In the genomic region with DNA sequence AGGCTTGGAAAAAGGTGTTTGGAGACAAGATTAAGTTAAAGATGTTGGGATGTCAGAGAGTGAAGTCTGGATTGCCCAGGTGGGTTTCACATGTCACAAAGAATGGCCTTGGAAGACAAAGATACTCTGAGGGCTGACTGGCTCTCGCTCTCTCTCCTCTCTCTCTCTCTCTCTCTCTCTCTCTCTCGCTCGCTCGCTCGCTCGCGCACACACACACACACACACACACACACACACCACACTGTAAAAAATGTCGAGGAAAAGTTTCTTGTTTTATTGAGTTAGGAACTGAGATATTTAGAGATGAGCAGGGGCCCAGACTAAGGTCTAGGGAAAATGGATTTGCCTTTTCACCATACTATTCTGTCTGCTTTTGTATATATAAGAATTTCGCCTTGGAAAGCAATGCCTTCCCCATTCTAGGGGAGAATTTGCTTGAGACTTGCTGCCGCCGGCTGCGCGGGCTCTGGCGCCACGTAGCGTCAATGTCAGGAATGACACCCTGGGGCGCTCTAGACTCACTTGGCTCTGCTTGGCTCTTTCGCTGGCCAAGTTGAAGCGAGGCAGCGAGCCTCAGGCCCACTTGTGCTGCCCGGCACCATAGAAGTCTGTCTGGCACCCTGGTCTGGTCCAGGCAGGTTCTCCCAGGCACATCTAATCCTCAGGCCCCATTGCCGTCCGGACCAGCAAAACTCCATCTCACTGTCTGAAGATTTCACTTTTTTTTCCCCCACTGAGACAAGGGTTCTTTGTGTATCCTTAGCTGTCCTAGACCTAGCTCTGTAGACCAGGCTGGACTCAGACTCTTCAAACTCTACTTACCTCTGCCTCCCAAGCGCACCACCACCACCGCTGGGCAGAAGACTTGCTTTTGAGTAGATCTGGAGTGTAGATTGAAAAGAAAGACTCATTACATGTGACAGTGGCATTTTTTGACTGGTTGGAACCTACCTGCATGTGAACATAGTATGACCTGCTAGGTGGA, we compare ENCODE assay signal across 8 mouse cellular contexts. TPM values are rescaled to one million over a fixed set of nuclear protein-coding genes. Genes with fewer than 3 reads are reported as not detected.
A peak's percentile ranks its signal among the peaks of the same experiment; 100 is the strongest.
DNase-seq lines count a peak whose midpoint lies in the region; ATAC-seq and TF ChIP-seq lines count a peak whose summit lies in the region.

No protein-coding gene starts in this region.

- TF ChIP-seq POLR2A in MEL (IDR thresholded peaks at IDR 0.05; ENCODE audit: control insufficient read depth in 1 of 2, insufficient read depth in 1 of 2, low read depth in 1 of 2, low read length in 2 of 2, poor library complexity in 1 of 2) = no peak

- peaks cover 0 to 7% of the 10 kb centered on the region in 2 experiments; a peak in 2 of 4 replicates for H3K4me1 ChIP-seq in MEL (ENCODE audit: control insufficient read depth in 1 of 2, insufficient read depth in 2 of 2, low read length in 2 of 2)
- no peaks in the 10 kb centered on the region for H3K4me1 ChIP-seq in forebrain, postnatal 0 days (ENCODE audit: insufficient read depth)
- H3K4me1 ChIP-seq in hindbrain, embryonic 10.5 days (replicated peaks) = no peaks in the 10 kb centered on the region; the same call in 1 of the 2 replicates
- no peaks in the 10 kb centered on the region for H3K4me1 ChIP-seq in lung, postnatal 0 days (ENCODE audit: insufficient read depth, low read depth, low read length)

- peak; percentile 99 for TF ChIP-seq RAD21 in MEL (IDR thresholded peaks at IDR 0.05; ENCODE audit: low read depth, low read length)

- DNase-seq in MEL (ENCODE audit: low read depth, low spot score) = peak; percentile 85
- DNase-seq in cerebellum, adult 18-20 months = peak; percentile 83 to 92
- peak; percentile 94 for DNase-seq in forebrain, postnatal 0 days
- peak; percentile 89 for DNase-seq in hindbrain, embryonic 10.5 days (ENCODE audit: low spot score)
- DNase-seq in layer of hippocampus, adult 9-11 months = peak; percentile 60
- peak; percentile 85 for DNase-seq in lung, postnatal 0 days (ENCODE audit: low spot score)
- DNase-seq in ovary, postnatal 36 days (ENCODE audit: low spot score) = peak; percentile 86
- peak; percentile 59 to 70 for DNase-seq in thymus, postnatal 36 days

- 16% methylated on average over 25 of the region's 25 CpGs for WGBS in forebrain, postnatal 0 days
- 33% methylated on average over 25 of the region's 25 CpGs for WGBS in hindbrain, embryonic 10.5 days
- WGBS in lung, postnatal 0 days = 22% methylated on average over 24 of the region's 25 CpGs

- H3K27ac ChIP-seq in MEL (ENCODE audit: control insufficient read depth, low read depth, low read length) = no peak overlapping the region
- no peak overlapping the region for H3K27ac ChIP-seq in forebrain, postnatal 0 days (ENCODE audit: low read depth, low read length)
- no peak overlapping the region for H3K27ac ChIP-seq in hindbrain, embryonic 10.5 days
- H3K27ac ChIP-seq in lung, postnatal 0 days (ENCODE audit: low read length) = no peak overlapping the region

- H3K9ac ChIP-seq in MEL (ENCODE audit: control insufficient read depth, low read depth, low read length, poor library complexity, severe bottlenecking) = peak overlapping the region; percentile 30; the same call in 1 of the 2 replicates
- no peak overlapping the region for H3K9ac ChIP-seq in forebrain, postnatal 0 days
- H3K9ac ChIP-seq in lung, postnatal 0 days (replicated peaks; ENCODE audit: low read depth) = no peak overlapping the region

- no peaks in the 10 kb centered on the region for H3K9me3 ChIP-seq in MEL (replicated peaks; ENCODE audit: insufficient read depth, low read length)
- H3K9me3 ChIP-seq in forebrain, postnatal 0 days (ENCODE audit: low read length) = no peaks in the 10 kb centered on the region
- H3K9me3 ChIP-seq in hindbrain, embryonic 10.5 days = no peaks in the 10 kb centered on the region
- H3K9me3 ChIP-seq in lung, postnatal 0 days (ENCODE audit: low read length) = no peaks in the 10 kb centered on the region

- 0 out of 2 replicates have a peak overlapping the region, but pooled peaks have one; percentile 3 for H3K4me2 ChIP-seq in forebrain, postnatal 0 days (ENCODE audit: low read depth)
- no peak overlapping the region for H3K4me2 ChIP-seq in lung, postnatal 0 days (replicated peaks; ENCODE audit: low read depth, low read length)

- peak; percentile 80 for ATAC-seq in forebrain, postnatal 0 days
- ATAC-seq in lung, postnatal 0 days = peak; percentile 75

- TF ChIP-seq EP300 in MEL (IDR thresholded peaks at IDR 0.05; ENCODE audit: low read depth in 1 of 2, low read length in 2 of 2) = no peak
- TF ChIP-seq EP300 in lung, postnatal 0 days (IDR thresholded peaks at IDR 0.05) = no peak

- peaks cover 0 to 5% of the 10 kb centered on the region in 2 experiments; a peak in 1 of 4 replicates for H3K36me3 ChIP-seq in MEL (ENCODE audit: control insufficient read depth in 1 of 2, insufficient read depth in 2 of 2, low read length in 2 of 2)
- H3K36me3 ChIP-seq in forebrain, postnatal 0 days (ENCODE audit: insufficient read depth) = no peaks in the 10 kb centered on the region
- no peaks in the 10 kb centered on the region for H3K36me3 ChIP-seq in hindbrain, embryonic 10.5 days
- H3K36me3 ChIP-seq in lung, postnatal 0 days (ENCODE audit: insufficient read depth, low read length) = no peaks in the 10 kb centered on the region

- H3K79me2 ChIP-seq in MEL (ENCODE audit: control insufficient read depth, insufficient read depth, low read length, poor library complexity) = no peaks in the 10 kb centered on the region

- H3K27me3 ChIP-seq in MEL (ENCODE audit: control insufficient read depth in 1 of 2, insufficient read depth in 2 of 2, low read length in 2 of 2) = peaks cover 0 to 2% of the 10 kb centered on the region in 2 experiments; a peak in 3 of 4 replicates
- no peaks in the 10 kb centered on the region for H3K27me3 ChIP-seq in forebrain, postnatal 0 days (ENCODE audit: insufficient read depth, low read length)
- H3K27me3 ChIP-seq in hindbrain, embryonic 10.5 days (ENCODE audit: insufficient read depth, poor library complexity, severe bottlenecking) = peaks cover 7% of the 10 kb centered on the region; the same call in 1 of the 2 replicates
- H3K27me3 ChIP-seq in lung, postnatal 0 days (replicated peaks; ENCODE audit: insufficient read depth, low read length) = no peaks in the 10 kb centered on the region

- peak overlapping the region in 1 of 2 experiments; percentile 1; a peak in 1 of 4 replicates for H3K4me3 ChIP-seq in MEL (ENCODE audit: control insufficient read depth in 1 of 2, insufficient read depth in 1 of 2, low read depth in 2 of 2, low read length in 2 of 2)
- no peak overlapping the region for H3K4me3 ChIP-seq in forebrain, postnatal 0 days (ENCODE audit: low read depth, low read length)
- H3K4me3 ChIP-seq in hindbrain, embryonic 10.5 days = no peak overlapping the region
- H3K4me3 ChIP-seq in lung, postnatal 0 days (ENCODE audit: low read depth, low read length) = no peak overlapping the region

- peak; percentile 98 to 99 (median 99) for TF ChIP-seq CTCF in MEL (IDR thresholded peaks at IDR 0.05 in 2 of 3, conservative IDR thresholded peaks at IDR 0.05 in 1 of 3; ENCODE audit: control insufficient read depth in 1 of 3, insufficient read depth in 1 of 3, low read depth in 2 of 3, low read length in 3 of 3, poor library complexity in 1 of 3, severe bottlenecking in 1 of 3)
- peak; percentile 99 for TF ChIP-seq CTCF in forebrain, postnatal 0 days (IDR thresholded peaks at IDR 0.05; ENCODE audit: low read depth)
- TF ChIP-seq CTCF in lung, postnatal 0 days (IDR thresholded peaks at IDR 0.05) = peak; percentile 98

TF ChIP-seq in MEL, 35 proteins besides CTCF, POLR2A, EP300 and RAD21:
- TF ChIP-seq SMC3 (IDR thresholded peaks at IDR 0.05; ENCODE audit: low read depth, low read length) = peak; percentile 90
- no peak for TF ChIP-seq USF1 (IDR thresholded peaks at IDR 0.05; ENCODE audit: low read depth, low read length)
- TF ChIP-seq ETS1 (IDR thresholded peaks at IDR 0.05; ENCODE audit: low read depth, low read length) = no peak
- peak; percentile 89 for TF ChIP-seq ZC3H11A (IDR thresholded peaks at IDR 0.05; ENCODE audit: low read depth, low read length)
- no peak for TF ChIP-seq MYC (IDR thresholded peaks at IDR 0.05; ENCODE audit: low read depth, low read length)

RNA-seq across cellular contexts. Expression of gene Smarcd3, which starts 27.8 kb away (rescaled TPM):
- 2.1 and 2.7 TPM in 2 replicates for total RNA-seq in MEL (2012; rRNA removed)
- polyA plus RNA-seq in MEL (2012; ENCODE audit: insufficient read depth in 1 of 2, insufficient read length in 2 of 2, low read depth in 1 of 2, low replicate concordance in 2 of 2, missing spikeins in 1 of 2) = 10 to 100 TPM in 1 of 2 experiments, not detected in 1; 16.5 TPM
- total RNA-seq in forebrain, postnatal 0 days (2014; rRNA removed) = 265 and 272 TPM in 2 replicates
- 162 and 168 TPM in 2 replicates for polyA plus RNA-seq in forebrain, postnatal 0 days (2015; fragmentation: Nextera tagmentation; extraction: Ambion mirVana)
- 22.8 and 35.7 TPM in 2 replicates for polyA plus RNA-seq in hindbrain, embryonic 10.5 days (2016; fragmentation: Nextera tagmentation; extraction: Ambion mirVana)
- polyA plus RNA-seq in lung, postnatal 0 days (2015; fragmentation: Nextera tagmentation; extraction: Ambion mirVana) = 8.0 and 12.1 TPM in 2 replicates

RNA-seq across cellular contexts. Expression of gene Nub1, which starts 33.3 kb away (rescaled TPM):
- 38.3 and 45.0 TPM in 2 replicates for total RNA-seq in MEL (2012; rRNA removed)
- 10 to 100 TPM in 1 of 2 experiments, not detected in 1; 59.6 TPM for polyA plus RNA-seq in MEL (2012; ENCODE audit: insufficient read depth in 1 of 2, insufficient read length in 2 of 2, low read depth in 1 of 2, low replicate concordance in 2 of 2, missing spikeins in 1 of 2)
- 88.6 TPM in 2 replicates for total RNA-seq in forebrain, postnatal 0 days (2014; rRNA removed)
- polyA plus RNA-seq in forebrain, postnatal 0 days (2015; fragmentation: Nextera tagmentation; extraction: Ambion mirVana) = 59.4 and 61.0 TPM in 2 replicates
- polyA plus RNA-seq in hindbrain, embryonic 10.5 days (2016; fragmentation: Nextera tagmentation; extraction: Ambion mirVana) = 27.3 and 28.8 TPM in 2 replicates
- 33.0 and 34.5 TPM in 2 replicates for polyA plus RNA-seq in lung, postnatal 0 days (2015; fragmentation: Nextera tagmentation; extraction: Ambion mirVana)
